Mouse (Mus musculus) liver, embryonic 15.5 days (tissue): ENCODE measurements around the gene Ttc33. TPM values are rescaled to one million over a fixed set of nuclear protein-coding genes. Genes with fewer than 3 reads are reported as not detected.
"Not testable (repeated sequence)": the region's sequence is repeated elsewhere in the genome, so short reads cannot be mapped to it uniquely, and the experiment has no call there.

Experiments used
- ATAC-seq: fragments of 200-750 bp; cut with Nextera tagmentation; 2 replicates; pipeline ENCODE4 v1.8.0; 2017; ENCODE audit warnings: moderate number of reproducible peaks, mild to moderate bottlenecking, moderate library complexity; ENCODE audit not compliant: insufficient read depth
- H3K27ac ChIP-seq: fragments of 300-500 bp; sonication (generic); replicated peaks from 2 replicates; pipeline ENCODE4 v1.5.1; 2015; ENCODE audit warnings: mild to moderate bottlenecking, inconsistent platforms
- H3K27me3 ChIP-seq: fragments of 300-500 bp; sonication (generic); 2 replicates; pipeline ENCODE4 v1.6.1; 2015; ENCODE audit warnings: mild to moderate bottlenecking, inconsistent platforms
- H3K36me3 ChIP-seq: fragments of 300-500 bp; sonication (generic); replicated peaks from 2 replicates; pipeline ENCODE4 v1.6.1; 2015; ENCODE audit warnings: moderate library complexity, mild to moderate bottlenecking, inconsistent platforms
- H3K4me1 ChIP-seq: fragments of 300-500 bp; sonication (generic); replicated peaks from 2 replicates; pipeline ENCODE4 v1.6.1; 2015; ENCODE audit warnings: inconsistent platforms
- H3K4me2 ChIP-seq: fragments of 300-500 bp; sonication (generic); 2 replicates; pipeline ENCODE4 v1.6.1; 2015; ENCODE audit warnings: moderate library complexity, mild to moderate bottlenecking, inconsistent platforms
- H3K4me3 ChIP-seq: fragments of 300-500 bp; sonication (generic); replicated peaks from 2 replicates; pipeline ENCODE4 v1.5.1; 2015; ENCODE audit warnings: mild to moderate bottlenecking, inconsistent platforms
- H3K9ac ChIP-seq: fragments of 300-500 bp; sonication (generic); 2 replicates; pipeline ENCODE4 v1.6.1; 2015; ENCODE audit warnings: moderate library complexity, mild to moderate bottlenecking, inconsistent platforms
- H3K9me3 ChIP-seq: fragments of 300-500 bp; sonication (generic); replicated peaks from 2 replicates; pipeline ENCODE4 v1.6.1; 2016; ENCODE audit warnings: inconsistent platforms
- WGBS: fragments of 180-500 bp; shearing (Covaris S2); methylation state at CpG from one replicate; pipeline ENCODE4 v1.1.7; 2015; ENCODE audit warnings: mixed read lengths; ENCODE audit not compliant: insufficient replicate concordance; 5-methylcytosine and 5-hydroxymethylcytosine counted together
- polyA plus RNA-seq: library from polyadenylated mRNA; unstranded; fragments of >200 nt; fragmentation: Nextera tagmentation; extraction: Ambion mirVana; gene quantifications from 2 replicates; pipeline ENCODE4 v1.2.1, GENCODE M21; 2015

Ttc33 gene
- polyA plus RNA-seq, 1 experiment from 2014 or later, result 13.5 TPM

DNA sequence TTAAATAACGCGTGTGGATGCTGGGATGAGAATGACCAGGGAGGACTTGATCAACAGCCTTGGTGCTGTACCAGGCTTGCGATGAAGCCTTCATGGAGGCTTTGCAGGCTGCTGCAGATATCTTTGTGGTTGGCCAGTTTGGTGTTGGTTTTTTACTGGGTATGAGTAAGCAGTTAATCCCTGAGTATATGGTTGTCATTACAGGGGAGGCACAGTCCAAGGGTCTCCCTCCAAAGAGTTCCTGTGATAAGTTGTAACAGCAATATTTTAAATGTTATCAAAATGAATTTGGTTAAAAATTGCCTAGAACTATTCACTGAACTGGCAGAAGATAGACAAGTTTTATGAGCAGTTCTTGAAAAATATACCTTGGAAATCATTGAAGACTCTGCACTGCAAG lies 23.8 kb downstream of the Ttc33 start:
- no peak overlapping the region for H3K27ac ChIP-seq
- H3K27me3 ChIP-seq, result no peaks in the 10 kb centered on the region
- H3K9me3 ChIP-seq, result no peaks in the 10 kb centered on the region
- WGBS, result 83% methylated on average over 3 of the region's 3 CpGs
- no peak overlapping the region for H3K4me3 ChIP-seq
- ATAC-seq, result no peak
- no peaks in the 10 kb centered on the region for H3K4me1 ChIP-seq
- no peak overlapping the region for H3K9ac ChIP-seq
- no peak overlapping the region for H3K4me2 ChIP-seq
- H3K36me3 ChIP-seq, result 0 out of 2 replicates have a peak, but pooled peaks cover 16% of the 10 kb centered on the region

- no peak for ATAC-seq
Measured at GRCm38 (mm10) chr15:5220491-5220890, 35.2 kb downstream of the Ttc33 start.

DNA sequence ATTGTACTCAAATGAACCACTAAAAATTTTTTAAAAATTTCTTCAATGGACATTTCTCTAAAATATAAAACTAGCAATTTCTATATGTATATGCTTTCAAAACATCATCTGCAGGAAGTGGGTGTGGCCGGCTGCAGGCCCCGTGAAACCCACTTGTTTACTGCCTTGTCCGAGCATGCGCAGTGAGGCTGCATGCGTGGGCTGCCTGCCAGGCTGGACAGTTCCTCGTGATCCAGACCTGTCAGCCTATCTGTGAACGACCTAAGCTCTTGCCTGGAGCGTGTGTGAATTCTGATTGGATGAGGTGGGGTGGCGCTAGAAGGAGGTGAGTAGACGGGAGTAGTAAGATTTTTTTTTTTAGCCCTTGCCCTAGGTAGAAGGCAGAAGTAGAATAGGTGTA lies 45.4 kb downstream of the Ttc33 start:
- not testable (repeated sequence) for ATAC-seq, H3K4me2 ChIP-seq, H3K9ac ChIP-seq, H3K4me1 ChIP-seq, H3K36me3 ChIP-seq, H3K9me3 ChIP-seq, H3K27ac ChIP-seq, H3K27me3 ChIP-seq, H3K4me3 ChIP-seq
- 66% methylated on average over 10 of the region's 10 CpGs for WGBS

More at GRCm38 (mm10) chr15:5220491-5220890, 35.2 kb downstream of the Ttc33 start:
- H3K27me3 ChIP-seq, result no peaks in the 10 kb centered on the region
- WGBS, result 81% methylated on average over 6 of the region's 6 CpGs
- no peaks in the 10 kb centered on the region for H3K4me1 ChIP-seq
- H3K9me3 ChIP-seq, result no peaks in the 10 kb centered on the region
- no peak overlapping the region for H3K27ac ChIP-seq
- H3K4me2 ChIP-seq, result no peak overlapping the region
- 0 out of 2 replicates have a peak, but pooled peaks cover 2% of the 10 kb centered on the region for H3K36me3 ChIP-seq
- no peak overlapping the region for H3K4me3 ChIP-seq
- no peak overlapping the region for H3K9ac ChIP-seq

GRCm38 (mm10) chr15:5234659-5235058 lies 49.3 kb downstream of the Ttc33 start:
- Histone ChIP-seq H3K9ac (no peak overlapping the region), H3K4me2 (no peak overlapping the region), H3K27ac (no peak overlapping the region), H3K36me3 (0 out of 2 replicates have a peak, but pooled peaks cover 5% of the 10 kb centered on the region), H3K9me3 (no peaks in the 10 kb centered on the region), H3K27me3 (no peaks in the 10 kb centered on the region), H3K4me3 (no peak overlapping the region), H3K4me1 (peaks cover 28% of the 10 kb centered on the region)
- ATAC-seq, result no peak
- 86% methylated on average over 16 of the region's 16 CpGs for WGBS

GRCm38 (mm10) chr15:5235527-5235926 lies 50.2 kb downstream of the Ttc33 start:
- ATAC-seq, result peak; percentile 33; the same call in 1 of the 2 replicates
- Histone ChIP-seq H3K4me1 (peaks cover 36% of the 10 kb centered on the region), H3K27me3 (no peaks in the 10 kb centered on the region), H3K9ac (no peak overlapping the region), H3K36me3 (0 out of 2 replicates have a peak, but pooled peaks cover 5% of the 10 kb centered on the region), H3K27ac (no peak overlapping the region), H3K4me3 (no peak overlapping the region), H3K9me3 (no peaks in the 10 kb centered on the region), H3K4me2 (0 out of 2 replicates have a peak overlapping the region, but pooled peaks have one; percentile 6)
- 34% methylated on average over 8 of the region's 8 CpGs for WGBS

DNA sequence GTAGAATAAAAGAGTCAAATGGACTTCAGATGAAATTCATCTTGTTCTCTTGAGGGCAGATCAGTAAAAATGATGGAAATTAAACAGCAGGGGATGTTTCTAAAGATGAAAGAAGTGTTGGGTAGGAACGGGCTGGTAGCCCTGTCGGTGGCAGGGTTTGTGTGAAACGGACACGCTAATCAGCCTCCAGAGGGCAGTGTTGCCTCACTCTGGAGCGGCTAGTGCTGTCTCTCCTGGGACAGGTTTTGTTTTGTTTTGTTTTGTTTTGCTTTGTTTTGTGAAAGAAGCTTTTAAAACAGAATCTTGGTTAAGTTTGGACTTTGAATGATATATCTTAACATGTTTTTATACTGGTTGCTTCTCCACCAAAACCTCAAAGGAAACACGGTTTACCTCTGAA lies 51.2 kb downstream of the Ttc33 start:
- no peak overlapping the region for H3K4me3 ChIP-seq
- no peak overlapping the region for H3K27ac ChIP-seq
- H3K4me1 ChIP-seq, result peaks cover 45% of the 10 kb centered on the region
- no peak overlapping the region for H3K9ac ChIP-seq
- 4% methylated on average over 6 of the region's 6 CpGs for WGBS
- H3K4me2 ChIP-seq, result no peak overlapping the region
- no peaks in the 10 kb centered on the region for H3K27me3 ChIP-seq
- H3K36me3 ChIP-seq, result 0 out of 2 replicates have a peak, but pooled peaks cover 5% of the 10 kb centered on the region
- ATAC-seq, result peak; percentile 49; the same call in 1 of the 2 replicates
- H3K9me3 ChIP-seq, result no peaks in the 10 kb centered on the region

DNA sequence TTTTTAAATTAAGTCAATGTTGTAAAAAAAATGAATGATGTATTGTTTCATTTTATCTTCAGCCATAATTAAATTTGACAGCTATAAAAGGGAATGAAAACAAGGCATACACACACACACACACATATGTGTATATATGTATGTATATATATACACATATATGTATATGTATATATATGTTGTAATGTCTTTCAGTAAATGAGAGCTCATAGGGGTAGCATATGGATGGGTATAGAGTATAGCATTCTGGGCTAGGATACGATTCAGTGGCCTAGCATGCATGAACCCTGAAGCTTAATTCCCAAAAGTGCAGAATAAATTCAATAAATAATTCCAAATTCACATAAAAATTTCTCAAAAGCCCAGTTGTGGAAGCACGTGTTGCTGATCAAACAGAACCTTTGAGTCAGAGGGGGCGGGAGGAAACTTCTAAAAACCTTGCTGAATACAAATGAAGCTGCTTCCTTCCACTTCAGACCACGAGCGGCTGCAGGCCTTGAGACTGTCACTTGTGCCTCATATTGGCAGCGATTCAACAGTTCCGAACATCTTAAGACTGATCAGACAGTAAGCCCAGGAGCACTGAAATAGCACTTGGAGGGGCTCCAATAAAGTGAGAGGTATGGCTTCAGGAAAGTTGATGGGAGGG lies 51.8 kb downstream of the Ttc33 start:
- 29% methylated on average over 7 of the region's 7 CpGs for WGBS

DNA sequence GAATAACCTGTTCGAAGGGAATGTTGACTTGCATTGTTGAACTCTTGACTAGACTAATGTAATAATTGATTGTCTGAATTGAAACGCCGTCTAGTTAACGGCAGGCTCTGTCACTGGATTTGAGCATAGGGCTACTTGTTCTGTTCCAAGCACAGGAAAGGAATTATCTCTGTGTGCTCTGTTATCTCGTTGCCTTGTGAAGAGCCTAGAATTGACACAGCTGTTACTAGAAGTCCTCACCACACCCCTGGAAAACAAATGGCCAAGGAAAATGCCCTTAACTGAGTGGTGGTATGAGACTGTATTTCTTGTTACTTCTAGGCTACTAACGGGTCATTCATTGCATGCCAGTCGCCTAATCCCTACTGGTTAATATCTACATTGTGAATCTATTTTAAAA lies 52.7 kb downstream of the Ttc33 start:
- peaks cover 15% of the 10 kb centered on the region for H3K27me3 ChIP-seq
- 43% methylated on average over 7 of the region's 7 CpGs for WGBS
- no peak for ATAC-seq
- peaks cover 60% of the 10 kb centered on the region for H3K4me1 ChIP-seq
- no peak overlapping the region for H3K4me3 ChIP-seq
- H3K27ac ChIP-seq, result no peak overlapping the region
- 0 out of 2 replicates have a peak, but pooled peaks cover 5% of the 10 kb centered on the region for H3K36me3 ChIP-seq
- H3K4me2 ChIP-seq, result no peak overlapping the region
- no peak overlapping the region for H3K9ac ChIP-seq
- no peaks in the 10 kb centered on the region for H3K9me3 ChIP-seq

More for the DNA sequence above, 51.8 kb downstream of the Ttc33 start:
- H3K9ac ChIP-seq, result no peak overlapping the region
- no peaks in the 10 kb centered on the region for H3K9me3 ChIP-seq
- H3K4me2 ChIP-seq, result no peak overlapping the region
- H3K4me3 ChIP-seq, result no peak overlapping the region
- H3K4me1 ChIP-seq, result peaks cover 51% of the 10 kb centered on the region
- no peak for ATAC-seq
- H3K27ac ChIP-seq, result no peak overlapping the region
- H3K36me3 ChIP-seq, result 0 out of 2 replicates have a peak, but pooled peaks cover 5% of the 10 kb centered on the region
- peaks cover 6% of the 10 kb centered on the region for H3K27me3 ChIP-seq

DNA sequence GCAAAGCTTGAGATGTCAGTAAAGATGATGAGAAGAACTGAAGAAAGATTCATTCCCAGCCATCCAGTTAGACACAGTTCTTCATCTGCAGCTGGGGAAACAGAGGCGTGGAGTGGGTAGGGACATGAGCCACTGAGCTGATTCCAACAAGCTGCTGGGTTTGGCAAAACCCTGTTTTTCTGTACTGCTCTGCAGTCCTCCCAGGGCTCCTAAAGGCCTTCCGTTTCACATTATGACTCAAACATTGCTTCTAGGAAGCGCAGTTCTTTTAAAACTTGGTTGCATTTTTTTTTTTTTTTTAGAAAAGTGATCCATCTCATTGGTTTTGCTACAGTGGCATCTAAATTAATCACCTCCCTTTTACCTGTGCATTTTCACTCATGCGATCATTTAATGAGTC lies 53.2 kb downstream of the Ttc33 start:
- Histone ChIP-seq H3K36me3 (0 out of 2 replicates have a peak, but pooled peaks cover 5% of the 10 kb centered on the region), H3K4me3 (no peak overlapping the region), H3K9ac (no peak overlapping the region), H3K27me3 (peaks cover 20% of the 10 kb centered on the region), H3K9me3 (no peaks in the 10 kb centered on the region), H3K4me2 (no peak overlapping the region), H3K27ac (no peak overlapping the region), H3K4me1 (peaks cover 65% of the 10 kb centered on the region)
- no peak for ATAC-seq
- 74% methylated on average over 4 of the region's 4 CpGs for WGBS

- WGBS, result 17% methylated on average over 4 of the region's 4 CpGs
- Histone ChIP-seq H3K4me2 (peak overlapping the region; percentile 100), H3K9ac (peak overlapping the region; percentile 5; the same call in 1 of the 2 replicates), H3K27ac (peak overlapping the region; percentile 51), H3K36me3 (0 out of 2 replicates have a peak, but pooled peaks cover 5% of the 10 kb centered on the region), H3K9me3 (no peaks in the 10 kb centered on the region), H3K4me1 (peaks cover 72% of the 10 kb centered on the region), H3K27me3 (peaks cover 27% of the 10 kb centered on the region), H3K4me3 (peak overlapping the region; percentile 15)
- ATAC-seq, result no peak
Measured at GRCm38 (mm10) chr15:5239361-5239760, 54.0 kb downstream of the Ttc33 start.

- H3K4me2 ChIP-seq, result peak overlapping the region; percentile 100
- peaks cover 33% of the 10 kb centered on the region for H3K27me3 ChIP-seq
- H3K9me3 ChIP-seq, result no peaks in the 10 kb centered on the region
- WGBS, result 15% methylated on average over 6 of the region's 6 CpGs
- 0 out of 2 replicates have a peak, but pooled peaks cover under 1% of the 10 kb centered on the region for H3K36me3 ChIP-seq
- H3K4me3 ChIP-seq, result peak overlapping the region; percentile 15
- peaks cover 77% of the 10 kb centered on the region for H3K4me1 ChIP-seq
- H3K27ac ChIP-seq, result peak overlapping the region; percentile 51
- ATAC-seq, result no peak
- H3K9ac ChIP-seq, result 0 out of 2 replicates have a peak overlapping the region, but pooled peaks have one; percentile 5
Measured at GRCm38 (mm10) chr15:5239901-5240300, 54.6 kb downstream of the Ttc33 start.
